Mouse (Mus musculus) layer of hippocampus, adult 11-12 months (tissue): ENCODE measurements around the gene Cpt1a.

Experiments
- DNase-seq: peaks from one replicate; pipeline ENCODE4 v3.0.0; 2022; ENCODE audit warnings: low spot score

Gene Cpt1a

GRCm38 (mm10) chr19:3429156-3429816, 107.2 kb downstream of the Cpt1a start:
- DNase-seq: no peak

DNA sequence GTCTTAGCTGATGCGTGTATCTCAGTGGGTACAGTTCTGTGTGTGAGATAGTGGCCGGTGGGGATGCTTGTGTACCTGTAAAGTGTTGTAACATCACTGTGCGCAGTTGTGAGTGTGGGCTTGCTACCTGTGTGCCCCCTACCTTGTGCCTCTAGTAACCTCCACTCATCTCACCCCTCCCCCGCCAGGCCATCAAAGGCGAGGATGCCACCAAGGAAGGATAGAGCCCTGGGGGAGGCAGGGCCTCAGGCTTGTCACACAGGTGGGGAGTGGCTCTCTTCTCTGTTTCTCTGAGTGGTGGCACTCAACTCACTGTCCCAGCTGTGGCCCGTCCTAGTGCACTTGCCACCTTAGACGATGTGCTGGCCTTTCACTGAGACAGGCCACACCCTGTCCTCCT, 108.9 kb downstream of the Cpt1a start:
- DNase-seq: no peak

- no peak for DNase-seq
Observed at GRCm38 (mm10) chr19:3431969-3432368, 109.8 kb downstream of the Cpt1a start.

DNA sequence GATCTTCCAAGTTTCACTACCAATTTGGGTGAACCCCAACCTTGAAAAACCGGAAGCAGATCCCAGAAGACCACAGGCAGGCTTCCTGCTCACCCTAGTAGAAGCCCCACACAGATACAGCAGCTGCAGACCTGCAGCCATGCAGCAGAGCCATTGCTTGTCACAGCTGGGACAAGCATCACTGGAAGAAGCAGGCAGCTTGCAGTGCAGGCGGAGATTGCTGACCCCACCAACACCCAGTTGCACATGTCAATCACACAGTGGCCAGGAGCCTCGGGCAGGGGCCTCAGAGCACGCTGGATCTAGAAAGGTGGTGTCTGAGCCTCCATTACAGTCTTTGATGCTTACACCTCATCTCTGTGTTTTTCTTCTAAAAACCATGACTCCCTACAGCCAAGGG, 112.0 kb downstream of the Cpt1a start:
- no peak for DNase-seq

- no peak for DNase-seq
Observed at GRCm38 (mm10) chr19:3434641-3435040, 112.5 kb downstream of the Cpt1a start.
